Comparison of ENCODE assay signal across 24 mouse cellular contexts in the genomic region with DNA sequence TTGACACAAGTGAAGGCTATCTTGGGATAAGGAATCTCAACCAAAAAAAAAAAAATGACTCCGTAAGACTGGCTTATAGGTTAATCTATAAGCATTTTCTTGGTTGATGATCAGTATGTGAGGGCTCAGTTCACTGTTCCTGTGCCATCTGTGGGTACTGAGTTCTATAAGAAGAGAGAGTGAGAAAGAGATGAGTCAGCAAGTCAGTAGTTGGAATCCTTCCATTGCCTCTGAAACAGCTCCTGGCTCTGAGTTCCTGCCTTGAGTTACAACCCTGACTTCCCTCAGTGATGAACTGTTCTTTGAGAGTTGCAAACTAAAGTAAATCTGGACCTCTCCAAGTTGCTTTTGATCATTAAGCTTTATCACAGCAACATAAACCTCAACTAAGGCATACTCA.
DNase-seq lines count a peak whose midpoint lies in the region; ATAC-seq and TF ChIP-seq lines count a peak whose summit lies in the region.
"Had no signal": no experiment of that assay in that cellular context is flagged by ENCODE, and none has a peak within 500 bp of the region (broad histone marks: within the 10 kb centered on the region; RNA-seq: fewer than 3 reads in every experiment).

No protein-coding gene starts in this region.

- H3K4me1 ChIP-seq in ES-E14 (ENCODE audit: control insufficient read depth in 2 of 2, insufficient read depth in 2 of 2, low read length in 2 of 2, poor library complexity in 1 of 2), result no peaks in the 10 kb centered on the region
- H3K4me1 ChIP-seq in midbrain, embryonic 10.5 days, result no peaks in the 10 kb centered on the region
- H3K4me1 ChIP-seq: embryonic facial prominence, embryonic 13.5 days; embryonic facial prominence, embryonic 15.5 days; forebrain, embryonic 13.5 days; forebrain, embryonic 15.5 days had no signal

- no peak overlapping the region for H3K27ac ChIP-seq in ES-E14 (ENCODE audit: insufficient read depth, low read depth, low read length, poor library complexity, severe bottlenecking)
- H3K27ac ChIP-seq in midbrain, embryonic 10.5 days (replicated peaks), result no peak overlapping the region
- H3K27ac ChIP-seq: embryonic facial prominence, embryonic 13.5 days; embryonic facial prominence, embryonic 15.5 days; forebrain, embryonic 13.5 days; forebrain, embryonic 15.5 days had no signal

- H3K27me3 ChIP-seq in midbrain, embryonic 10.5 days (ENCODE audit: low read depth, poor library complexity, severe bottlenecking), result no peaks in the 10 kb centered on the region
- H3K27me3 ChIP-seq: CH12.LX; embryonic facial prominence, embryonic 13.5 days; embryonic facial prominence, embryonic 15.5 days; forebrain, embryonic 13.5 days; forebrain, embryonic 15.5 days had no signal

- no peak overlapping the region for H3K4me3 ChIP-seq in ES-E14 (ENCODE audit: insufficient read depth in 1 of 2, low read depth in 1 of 2, low read length in 2 of 2, poor library complexity in 1 of 2, severe bottlenecking in 1 of 2)
- H3K4me3 ChIP-seq in midbrain, embryonic 10.5 days, result no peak overlapping the region
- H3K4me3 ChIP-seq: embryonic facial prominence, embryonic 13.5 days; embryonic facial prominence, embryonic 15.5 days; erythroblast, embryonic 14.5 days; forebrain, embryonic 13.5 days; forebrain, embryonic 15.5 days had no signal

- DNase-seq in right cerebral cortex, adult 18-20 months, result peak; percentile 3
- no peak for DNase-seq in right cerebral cortex, postnatal 10 days (ENCODE audit: low spot score in 2 of 2)
- DNase-seq in ES-E14 (ENCODE audit: low read depth, low spot score), result no peak
- DNase-seq in midbrain, embryonic 10.5 days (ENCODE audit: low spot score), result no peak
- DNase-seq: adrenal gland, adult 2 months; adrenal gland, postnatal 10 days; adrenal gland, postnatal 25 days; B cell, adult 2 months; cerebellum, adult 11-12 months; cerebellum, adult 8-10 months; cerebellum, adult 9-11 months; cerebellum, postnatal 14 days; cerebellum, postnatal 36 days; embryo, embryonic 11 days; forebrain, postnatal 0 days had no signal

- no peaks in the 10 kb centered on the region for H3K36me3 ChIP-seq in ES-E14 (ENCODE audit: control insufficient read depth, insufficient read depth, low read length, poor library complexity, severe bottlenecking)
- no peaks in the 10 kb centered on the region for H3K36me3 ChIP-seq in midbrain, embryonic 10.5 days
- H3K36me3 ChIP-seq: embryonic facial prominence, embryonic 13.5 days; embryonic facial prominence, embryonic 15.5 days; forebrain, embryonic 15.5 days had no signal

- no peak overlapping the region for H3K9ac ChIP-seq in ES-E14 (ENCODE audit: insufficient read depth, low read depth, low read length, poor library complexity, severe bottlenecking)
- H3K9ac ChIP-seq: embryonic facial prominence, embryonic 13.5 days; embryonic facial prominence, embryonic 15.5 days; forebrain, embryonic 13.5 days; forebrain, embryonic 15.5 days; forebrain, postnatal 0 days had no signal

- 95% methylated on average over 1 of the region's 1 CpGs for WGBS in midbrain, embryonic 10.5 days

- no peaks in the 10 kb centered on the region for H3K9me3 ChIP-seq in ES-E14 (ENCODE audit: control insufficient read depth, insufficient read depth, low read depth, low read length)
- H3K9me3 ChIP-seq in midbrain, embryonic 10.5 days (replicated peaks), result no peaks in the 10 kb centered on the region
- H3K9me3 ChIP-seq: embryonic facial prominence, embryonic 13.5 days; embryonic facial prominence, embryonic 15.5 days; forebrain, embryonic 13.5 days; forebrain, embryonic 15.5 days had no signal

- peak; percentile 51; the same call in 1 of the 2 replicates for ATAC-seq in megakaryocyte, adult 5-6 weeks (ENCODE audit: poor library complexity, severe bottlenecking)
- no peak for ATAC-seq in erythroid progenitor cell, adult 5-6 weeks (replicated peaks; ENCODE audit: low FRiP score, poor library complexity, severe bottlenecking)
- ATAC-seq: CD4-positive, CD25-positive, alpha-beta regulatory T cell, adult 4 months; forebrain, embryonic 13.5 days; forebrain, embryonic 15.5 days; forebrain, postnatal 0 days had no signal

- in situ Hi-C loops in ES-E14 (cut with MboI; ENCODE audit: low sequenced_read_pairs in 2 of 2, unreplicated experiment in 2 of 2), result no loop called here

TF ChIP-seq in ES-E14, 5 proteins besides CTCF, POLR2A, EP300 and RAD21:
- TF ChIP-seq ZNF384 (IDR thresholded peaks at IDR 0.05; ENCODE audit: low read depth, low read length) (no peak), HCFC1 (IDR thresholded peaks at IDR 0.05; ENCODE audit: borderline replicate concordance, insufficient read depth, low read length) (no peak), MAFK (IDR thresholded peaks at IDR 0.05; ENCODE audit: insufficient read depth, low read depth, low read length) (peak; percentile 45; the same call in 1 of the 2 replicates), CHD2 (IDR thresholded peaks at IDR 0.05; ENCODE audit: low read depth, low read length) (no peak), ZC3H11A (IDR thresholded peaks at IDR 0.05; ENCODE audit: borderline replicate concordance, low read depth, low read length) (no peak)
